In genomic region chr16:7518711-7519110, GRCm38 (mm10) we compare ENCODE assay signal across 23 mouse cellular contexts.
"Had no signal": no experiment of that assay in that cellular context is flagged by ENCODE, and none has a peak within 500 bp of the region (broad histone marks: within the 10 kb centered on the region; RNA-seq: fewer than 3 reads in every experiment).

No protein-coding gene starts in this region.

- ATAC-seq: inflammation-experienced regulatory T-cells, adult 6 months; intestine, embryonic 15.5 days; intestine, postnatal 0 days; liver, embryonic 12.5 days had no signal

- H3K9me3 ChIP-seq: limb, embryonic 15.5 days had no signal

- H3K4me2 ChIP-seq: heart, embryonic 12.5 days; hindbrain, embryonic 13.5 days; hindbrain, embryonic 15.5 days; intestine, embryonic 15.5 days; limb, embryonic 13.5 days; limb, embryonic 15.5 days; liver, embryonic 12.5 days had no signal

- DNase-seq: gastrocnemius, adult 2 months; gastrocnemius, postnatal 10 days; gastrocnemius, postnatal 25 days; heart, adult 18-20 months; heart, postnatal 10 days; heart, postnatal 4 days; kidney, adult 18-20 months; kidney, adult 8-10 months; kidney, postnatal 10 days; kidney, postnatal 25 days; kidney, postnatal 4 days; left cerebral cortex, postnatal 4 days had no signal

- H3K27ac ChIP-seq: gastrocnemius, adult 2 months; heart, embryonic 10.5 days; hindbrain, embryonic 13.5 days; hindbrain, embryonic 15.5 days; intestine, embryonic 15.5 days; layer of hippocampus, adult 2 months; limb, embryonic 13.5 days; limb, embryonic 15.5 days; liver, embryonic 12.5 days had no signal

- H3K4me1 ChIP-seq: heart, embryonic 10.5 days; heart, embryonic 12.5 days; hindbrain, embryonic 13.5 days; hindbrain, embryonic 15.5 days; intestine, embryonic 15.5 days; limb, embryonic 13.5 days; limb, embryonic 15.5 days; liver, embryonic 12.5 days had no signal

- H3K27me3 ChIP-seq: heart, embryonic 12.5 days; hindbrain, embryonic 13.5 days; hindbrain, embryonic 15.5 days; intestine, embryonic 15.5 days; limb, embryonic 13.5 days; limb, embryonic 15.5 days; liver, embryonic 12.5 days had no signal

- H3K4me3 ChIP-seq: gastrocnemius, adult 2 months; heart, embryonic 10.5 days; heart, embryonic 12.5 days; hindbrain, embryonic 13.5 days; hindbrain, embryonic 15.5 days; intestine, embryonic 15.5 days; layer of hippocampus, adult 2 months; limb, embryonic 13.5 days; limb, embryonic 15.5 days; liver, embryonic 12.5 days had no signal

- H3K9ac ChIP-seq: heart, embryonic 12.5 days; hindbrain, embryonic 13.5 days; hindbrain, embryonic 15.5 days; intestine, embryonic 15.5 days; limb, embryonic 13.5 days; limb, embryonic 15.5 days; liver, embryonic 12.5 days had no signal

- H3K36me3 ChIP-seq: heart, embryonic 10.5 days; heart, embryonic 12.5 days; hindbrain, embryonic 13.5 days; hindbrain, embryonic 15.5 days; intestine, embryonic 15.5 days; limb, embryonic 13.5 days; limb, embryonic 15.5 days; liver, embryonic 12.5 days had no signal
